Mouse (Mus musculus): ENCODE data around the gene Tiprl.

Tiprl gene

DNA sequence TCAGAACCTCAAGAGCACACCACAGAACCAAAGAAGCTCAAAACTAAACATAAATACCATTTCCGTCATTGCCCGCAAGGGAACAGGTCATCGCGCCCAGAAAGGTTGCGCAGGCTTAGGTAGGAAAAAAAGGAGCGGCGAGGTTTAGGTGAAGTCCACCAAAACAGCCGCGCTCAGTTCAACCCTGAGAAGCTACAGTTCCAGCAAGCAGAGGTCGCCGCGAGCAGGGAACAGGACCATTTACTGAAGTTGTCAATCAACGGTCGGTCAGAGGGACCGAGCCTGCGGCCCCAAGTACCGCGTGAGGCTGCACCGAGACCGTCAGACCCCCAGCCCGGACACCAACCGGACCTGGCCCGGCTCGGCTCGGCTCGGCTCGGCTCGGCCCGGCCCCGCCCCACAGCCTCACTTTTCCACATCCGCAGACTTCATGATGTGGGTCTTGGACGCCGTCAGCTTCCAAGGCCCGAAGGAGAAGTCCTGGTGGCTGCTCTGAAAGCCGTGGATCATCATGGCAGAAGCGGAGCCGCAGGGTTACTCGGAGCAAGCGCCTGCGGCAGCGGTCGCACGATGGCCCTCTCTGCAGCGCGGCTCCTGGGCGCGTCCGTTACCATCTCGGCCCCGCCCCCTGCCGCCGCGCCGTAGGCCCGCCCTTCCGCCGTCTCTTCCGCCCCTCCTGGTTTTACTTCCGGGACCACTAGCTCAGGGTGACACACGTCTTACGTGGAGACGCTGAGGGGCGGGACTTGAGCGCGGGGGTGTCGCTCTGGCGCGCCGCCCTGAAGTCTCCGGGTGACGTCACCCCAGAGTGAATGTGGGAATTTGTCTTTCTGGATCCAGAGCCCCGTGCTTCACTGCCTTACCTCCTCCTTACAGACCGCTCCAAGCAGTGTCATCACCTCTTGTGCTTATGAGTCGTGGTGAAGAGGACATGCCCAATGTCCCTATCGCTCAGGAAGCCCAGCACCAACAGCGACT lies at the start of gene Tiprl:
Tiprl (minus strand) TSS at position 676 of the 978 bp plus-strand sequence.
- DNase-seq (ENCODE audit: low spot score): peak; percentile 96

DNA sequence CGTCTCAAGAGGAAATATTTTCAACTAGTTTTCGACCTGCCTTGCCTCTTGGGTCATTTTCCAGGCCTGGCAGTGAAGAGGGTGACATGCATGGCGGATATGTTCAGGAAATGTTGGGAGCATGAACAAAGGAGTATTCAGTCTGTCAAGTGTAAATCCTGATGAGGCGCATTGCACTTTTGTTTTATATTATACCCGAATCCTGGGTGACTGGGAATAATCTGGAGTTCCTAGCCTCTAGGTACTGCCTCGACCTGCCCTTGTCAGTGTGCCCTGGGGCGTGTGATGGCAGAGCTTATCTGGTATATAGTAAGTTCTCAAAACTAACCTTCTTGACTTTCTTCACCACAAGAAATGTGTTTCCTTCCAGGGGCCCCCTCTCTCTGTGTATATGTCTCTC lies 47.3 kb upstream of the Tiprl start:
- no peak for DNase-seq (ENCODE audit: low spot score)

DNA sequence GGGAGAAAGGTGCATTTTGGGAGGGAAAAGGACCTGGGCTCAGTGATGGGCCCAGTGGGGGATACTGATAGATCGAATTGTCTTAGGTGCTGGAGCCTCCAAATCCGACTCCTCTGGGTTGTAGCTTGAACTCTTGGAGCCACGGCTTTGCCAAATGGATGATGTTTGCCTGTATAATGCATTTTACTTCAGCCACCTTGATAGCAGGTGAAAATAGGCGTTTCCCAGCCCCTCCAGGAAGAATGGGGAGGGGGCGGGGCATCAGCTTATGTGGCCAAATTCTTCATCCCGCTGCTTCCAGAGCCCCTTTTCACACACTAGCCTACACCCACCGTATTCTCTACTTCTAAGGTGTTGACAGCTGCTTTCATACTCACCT lies 46.2 kb upstream of the Tiprl start:
- no peak for DNase-seq (ENCODE audit: low spot score)

DNA sequence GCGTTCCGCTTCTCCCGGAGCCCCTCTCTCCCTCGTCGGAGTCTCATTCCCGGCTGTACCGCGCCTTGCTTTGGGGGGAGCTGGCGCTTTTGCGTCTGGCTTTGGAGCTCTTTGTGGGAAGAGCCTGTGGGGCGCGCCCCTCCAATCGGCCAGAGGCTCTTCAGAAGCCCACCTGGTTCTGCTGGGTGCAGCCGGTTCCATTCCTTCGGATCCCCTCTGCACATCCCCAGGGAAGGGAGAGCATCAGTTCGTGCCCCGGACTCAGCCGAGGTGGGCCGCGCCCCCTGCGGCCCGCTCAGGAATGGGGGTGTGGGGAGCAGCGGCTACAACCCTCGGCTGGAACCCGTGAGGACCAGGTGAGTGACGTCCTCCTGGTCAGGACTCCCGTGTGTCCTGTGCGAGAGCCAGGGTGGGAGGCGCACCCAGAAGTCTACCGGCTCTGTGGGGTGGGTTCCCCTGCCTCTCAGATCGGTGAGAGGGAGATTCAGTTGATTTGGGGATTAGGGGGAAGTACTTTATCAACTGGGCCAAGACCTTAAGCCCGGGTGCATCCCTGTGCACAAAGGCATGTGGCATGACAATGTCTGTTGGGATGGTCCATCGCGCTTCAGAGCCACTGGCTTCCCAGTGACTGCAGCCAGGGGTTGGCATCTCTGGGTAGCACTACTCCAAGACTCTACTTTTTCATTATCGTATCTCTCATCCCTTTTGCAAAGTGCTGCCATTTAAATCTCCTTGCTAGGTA lies 45.6 kb upstream of the Tiprl start:
- no peak for DNase-seq (ENCODE audit: low spot score)

DNA sequence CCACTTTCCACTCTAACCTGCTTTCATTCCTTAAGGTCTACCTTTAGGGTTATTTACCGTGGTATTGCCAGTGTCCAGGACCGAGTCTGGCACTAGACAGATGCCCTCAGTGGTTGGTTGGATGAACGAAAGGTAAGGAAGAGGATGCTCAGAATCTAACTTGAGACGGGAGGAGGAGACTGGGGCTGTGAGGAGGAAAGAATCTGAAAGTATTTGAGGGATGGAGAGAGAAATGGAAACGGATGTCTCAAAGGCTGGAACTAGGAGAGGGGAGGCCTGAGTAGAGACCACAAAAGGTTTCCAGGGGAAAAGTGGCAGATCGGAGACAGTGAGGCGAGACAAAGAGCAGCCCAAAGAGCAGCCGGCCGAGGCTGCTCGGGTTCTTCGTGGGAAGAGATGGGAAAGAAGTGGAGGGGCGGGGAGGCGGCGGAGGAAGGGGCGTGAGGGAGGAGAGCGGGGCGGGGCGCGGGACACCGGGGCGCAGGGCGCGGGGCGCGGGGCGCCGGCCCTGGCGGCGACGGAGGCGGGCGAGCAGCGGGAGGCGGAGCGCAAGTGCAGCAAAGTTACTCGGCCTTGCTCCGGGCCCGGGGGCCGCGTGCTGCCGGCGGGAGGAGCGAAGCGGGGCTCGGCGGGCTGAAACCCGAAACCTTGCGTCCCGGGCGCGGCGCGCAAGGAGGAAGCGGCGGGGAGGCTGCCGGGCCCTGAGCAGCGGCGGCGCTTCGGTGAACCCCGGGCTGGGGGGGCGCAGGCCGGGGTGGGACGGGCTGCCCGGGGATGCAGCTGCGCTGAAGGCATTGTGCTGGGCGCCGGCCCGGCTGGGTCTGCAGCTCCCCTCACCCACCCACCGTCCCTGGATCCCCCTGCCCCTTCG lies 44.8 kb upstream of the Tiprl start:
- DNase-seq (ENCODE audit: low spot score): peak; percentile 47

DNA sequence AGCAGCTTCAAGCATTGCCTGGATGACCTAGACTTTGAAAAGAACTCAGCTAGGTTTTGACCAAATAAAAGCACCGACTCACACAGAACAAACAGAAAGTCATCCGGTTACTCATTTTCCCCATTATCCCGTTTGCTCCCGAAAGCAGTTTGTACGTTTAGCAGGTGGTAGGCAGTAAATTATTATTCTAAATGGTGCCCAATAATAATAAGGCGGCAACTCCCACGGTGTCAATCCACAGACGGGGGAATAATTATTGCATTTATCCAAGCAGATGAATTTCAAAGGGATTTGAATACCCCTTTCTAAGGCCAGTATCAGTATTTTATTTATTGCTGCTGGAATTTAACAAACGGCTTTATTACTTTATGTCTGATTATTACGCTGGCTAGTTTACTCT lies 43.9 kb upstream of the Tiprl start:
- DNase-seq (ENCODE audit: low spot score): no peak

DNA sequence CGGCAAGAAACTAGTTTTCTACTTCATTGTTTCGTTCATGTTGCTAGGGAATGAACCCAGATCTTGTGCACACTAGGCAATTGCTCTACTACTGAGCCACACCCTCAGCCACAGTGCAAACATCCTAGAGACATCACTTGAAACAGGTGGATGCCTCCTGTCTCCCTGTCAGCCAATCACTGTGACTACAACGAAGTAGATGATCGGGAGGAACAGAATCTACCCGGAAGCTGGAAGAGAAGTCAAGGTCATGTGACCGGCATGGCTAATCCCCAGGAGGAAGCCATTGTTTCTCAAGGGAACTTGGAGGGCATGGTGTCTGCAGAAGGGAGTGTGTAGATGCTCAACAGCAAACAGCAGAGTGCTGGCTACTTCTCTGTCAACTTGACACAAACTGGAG lies 38.1 kb upstream of the Tiprl start:
- no peak for DNase-seq (ENCODE audit: low spot score)

DNA sequence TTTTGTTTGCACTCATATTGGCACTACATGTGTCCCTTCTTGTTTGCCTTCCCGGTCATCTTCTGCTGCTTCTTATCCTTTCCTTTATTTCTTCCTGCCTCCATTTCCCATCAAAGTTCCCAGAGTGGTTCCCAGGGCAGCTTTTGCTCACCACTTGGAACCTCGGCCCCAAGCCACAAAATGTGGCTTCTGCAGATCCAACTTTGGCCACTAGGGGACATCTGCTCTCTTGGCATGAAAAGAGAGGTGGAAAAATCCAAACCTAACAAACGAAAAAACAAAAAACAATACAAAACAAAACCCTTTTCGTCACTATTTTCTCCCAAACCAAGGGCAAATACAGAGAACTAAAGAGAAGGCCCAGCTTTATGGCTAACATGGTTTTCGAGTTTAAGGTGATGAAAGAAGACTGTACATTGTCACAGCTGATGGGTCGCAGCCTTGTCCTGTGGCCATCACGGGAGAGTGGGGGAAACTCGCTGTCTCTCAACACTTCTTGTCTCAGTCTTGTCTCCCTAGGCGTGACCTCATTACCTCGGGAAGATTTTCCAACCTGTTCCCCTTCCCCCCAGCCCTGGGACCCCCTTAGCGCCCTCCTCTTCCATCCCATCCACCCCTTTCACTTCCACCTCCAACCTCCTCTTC lies 15.4 kb upstream of the Tiprl start:
- DNase-seq (ENCODE audit: low spot score): peak; percentile 26

DNA sequence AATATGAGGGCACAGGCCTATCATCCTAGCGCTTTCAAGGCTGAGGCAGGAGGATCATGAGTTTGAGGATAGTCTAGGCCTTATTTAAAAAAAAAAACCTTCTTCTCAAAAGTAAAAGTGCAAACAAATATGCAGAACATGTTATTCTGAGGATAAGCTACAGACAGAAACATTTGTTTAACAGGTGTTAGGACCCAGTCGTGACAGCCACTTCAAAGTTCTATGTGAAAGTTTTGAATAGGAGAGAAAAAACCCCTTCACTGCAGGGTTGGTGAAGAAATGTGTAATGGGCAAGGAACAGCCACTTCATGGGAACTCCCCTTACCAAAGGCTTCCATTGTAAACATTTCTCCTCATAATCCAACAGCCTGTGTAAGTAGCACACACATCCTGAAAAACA lies 13.8 kb upstream of the Tiprl start:
- DNase-seq (ENCODE audit: low spot score): no peak

DNA sequence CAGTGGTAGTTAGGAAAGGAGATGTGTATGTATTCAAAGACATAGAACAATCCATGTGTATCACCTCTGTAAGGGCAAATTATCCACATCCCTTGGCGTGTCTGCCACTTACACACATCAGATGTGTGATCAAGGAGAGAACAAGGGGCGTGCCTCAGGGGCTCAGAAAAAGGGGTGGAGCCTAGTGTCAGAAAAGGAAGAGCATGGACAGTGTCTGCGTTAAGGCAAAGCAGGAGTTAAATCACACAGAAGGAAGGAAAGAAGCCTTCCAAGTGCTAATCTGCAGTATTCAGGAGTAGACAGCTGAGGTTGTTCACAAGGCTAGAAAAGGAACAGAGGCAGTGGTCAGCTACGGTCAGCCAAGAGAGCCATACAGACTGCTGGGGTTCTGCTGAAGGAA lies 12.0 kb upstream of the Tiprl start:
- DNase-seq (ENCODE audit: low spot score): no peak

DNA sequence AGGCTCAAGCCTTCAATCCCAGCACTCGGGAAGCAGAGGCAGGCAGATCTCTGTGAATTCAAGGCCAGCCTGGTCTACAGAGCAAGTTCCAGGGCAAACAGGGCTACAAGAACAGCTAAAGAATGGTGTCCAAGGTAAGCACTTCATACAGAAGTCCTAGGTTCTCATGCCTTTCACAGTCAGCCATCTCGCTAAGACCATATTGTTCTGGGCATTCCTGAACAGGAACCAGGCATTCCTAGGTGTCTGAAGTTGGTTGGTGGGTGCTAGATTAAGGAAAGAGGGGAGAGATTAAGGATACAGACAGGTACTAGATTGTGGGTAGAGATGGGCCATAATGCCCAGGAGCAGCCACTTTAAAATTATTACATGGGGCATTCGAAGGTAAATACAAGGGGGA lies 11.0 kb upstream of the Tiprl start:
- DNase-seq (ENCODE audit: low spot score): no peak

DNA sequence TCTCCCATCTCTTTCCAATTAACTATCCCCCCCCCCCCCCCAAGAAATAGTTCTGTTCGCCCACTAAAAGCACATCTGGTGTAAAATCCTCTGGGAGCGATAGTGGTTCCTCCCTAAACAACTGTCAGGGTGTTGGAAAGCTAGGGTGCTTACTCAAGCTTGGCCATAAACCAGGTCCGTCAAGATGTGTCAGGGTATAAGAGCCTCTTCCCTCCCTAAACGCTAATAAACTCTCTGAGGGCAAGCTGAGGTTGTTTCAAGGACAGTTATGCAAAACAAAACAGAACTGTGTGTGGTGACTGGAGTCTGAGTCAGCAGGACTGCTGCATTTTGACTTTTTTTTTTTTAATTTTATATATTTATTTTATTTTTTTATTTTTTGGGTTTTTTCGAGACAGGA lies 10.3 kb upstream of the Tiprl start:
- no peak for DNase-seq (ENCODE audit: low spot score)

DNA sequence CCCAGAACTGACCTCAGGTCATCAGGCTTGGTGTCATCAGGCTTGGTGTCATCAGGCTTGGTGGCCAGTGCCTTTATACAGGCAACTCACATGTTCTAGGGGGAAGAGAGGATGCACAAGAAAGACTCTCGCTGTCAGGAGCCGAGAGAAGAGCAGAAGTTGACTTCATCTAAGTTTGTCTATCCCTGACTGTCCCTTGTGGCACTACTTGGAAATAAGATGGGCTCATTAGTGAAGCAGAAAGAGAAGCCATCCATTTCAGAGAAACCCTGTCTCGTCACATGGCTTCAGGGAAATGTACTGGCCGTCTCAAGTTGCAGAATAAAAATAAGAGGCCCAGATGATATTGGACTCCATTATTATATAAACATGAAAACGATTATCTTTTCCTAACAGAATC lies 9.8 kb upstream of the Tiprl start:
- no peak for DNase-seq (ENCODE audit: low spot score)

DNA sequence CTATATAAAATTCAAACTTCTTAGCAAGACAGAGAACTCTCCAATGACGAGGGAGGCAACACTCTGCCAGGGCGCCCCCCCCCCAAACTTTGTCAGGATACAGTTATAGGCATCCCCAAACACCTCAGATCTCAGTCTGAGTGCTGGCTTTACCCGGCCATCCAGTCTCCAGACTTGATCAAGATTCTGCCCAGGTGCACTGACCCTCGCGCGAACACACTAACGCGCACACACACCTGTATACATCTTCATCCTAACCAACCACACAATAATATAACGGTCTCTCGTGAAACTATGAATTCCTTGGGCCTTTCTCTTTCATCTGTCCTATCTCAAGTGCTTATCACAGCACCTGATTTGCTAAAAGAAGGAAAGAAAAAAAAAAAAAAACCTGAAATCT lies 950 bp downstream of the Tiprl start:
- no peak for DNase-seq (ENCODE audit: low spot score)

DNA sequence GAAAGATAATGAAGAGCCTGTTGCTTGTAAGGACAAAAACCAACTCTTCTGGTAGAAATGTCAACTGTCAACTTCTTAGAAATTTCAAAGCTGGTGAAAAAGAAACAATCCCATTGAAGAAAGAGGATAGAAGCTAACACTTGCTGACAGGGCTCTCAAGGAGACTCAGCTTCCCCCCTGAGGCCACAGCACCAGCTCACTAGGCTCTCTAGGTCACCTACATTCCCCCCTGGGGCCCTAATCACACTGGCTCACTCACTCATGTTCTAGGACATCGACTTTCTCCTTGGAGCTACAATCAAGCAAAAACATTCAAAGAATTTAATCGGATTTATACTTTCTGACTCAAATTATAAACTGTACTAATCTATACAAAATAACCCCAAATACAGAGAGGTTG lies 3.0 kb downstream of the Tiprl start:
- no peak for DNase-seq (ENCODE audit: low spot score)

DNA sequence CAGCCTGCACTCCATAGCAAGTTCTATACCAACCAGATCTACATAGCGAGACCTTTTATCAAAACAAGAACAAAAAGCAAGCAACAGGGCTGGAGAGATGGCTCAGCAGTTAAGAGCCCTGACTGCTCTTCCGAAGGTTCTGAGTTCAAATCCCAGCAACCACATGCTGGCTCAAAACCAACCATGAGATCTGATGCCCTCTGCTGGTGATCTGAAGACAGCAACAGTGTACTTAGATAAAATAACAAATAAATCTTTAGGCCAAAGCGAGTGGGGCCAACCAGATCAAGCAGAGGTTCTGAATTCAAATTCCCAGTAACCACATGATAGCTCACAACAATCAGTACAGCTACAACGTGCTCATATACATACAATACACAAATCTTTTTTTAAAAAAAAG lies 6.1 kb downstream of the Tiprl start:
- no peak for DNase-seq (ENCODE audit: low spot score)

DNA sequence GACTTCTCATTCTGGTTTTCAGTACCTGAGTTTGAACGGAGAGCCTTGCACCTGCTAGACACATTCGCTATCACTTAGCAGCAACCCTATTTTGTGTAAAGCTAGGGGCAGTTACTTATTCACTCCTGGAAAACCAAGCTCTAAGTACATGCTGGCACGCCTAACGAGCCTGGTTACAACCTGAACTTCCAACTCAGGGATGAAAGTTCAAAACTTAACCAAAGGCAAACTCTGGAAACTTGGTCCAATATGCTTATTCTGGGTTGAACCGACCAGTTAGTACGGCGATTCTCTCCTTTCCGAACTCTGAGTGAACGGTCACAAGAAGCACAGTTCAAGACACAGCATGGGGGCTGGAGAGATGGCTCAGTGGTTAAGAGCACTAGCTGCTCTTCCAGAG lies 7.2 kb downstream of the Tiprl start:
- DNase-seq (ENCODE audit: low spot score): no peak

DNA sequence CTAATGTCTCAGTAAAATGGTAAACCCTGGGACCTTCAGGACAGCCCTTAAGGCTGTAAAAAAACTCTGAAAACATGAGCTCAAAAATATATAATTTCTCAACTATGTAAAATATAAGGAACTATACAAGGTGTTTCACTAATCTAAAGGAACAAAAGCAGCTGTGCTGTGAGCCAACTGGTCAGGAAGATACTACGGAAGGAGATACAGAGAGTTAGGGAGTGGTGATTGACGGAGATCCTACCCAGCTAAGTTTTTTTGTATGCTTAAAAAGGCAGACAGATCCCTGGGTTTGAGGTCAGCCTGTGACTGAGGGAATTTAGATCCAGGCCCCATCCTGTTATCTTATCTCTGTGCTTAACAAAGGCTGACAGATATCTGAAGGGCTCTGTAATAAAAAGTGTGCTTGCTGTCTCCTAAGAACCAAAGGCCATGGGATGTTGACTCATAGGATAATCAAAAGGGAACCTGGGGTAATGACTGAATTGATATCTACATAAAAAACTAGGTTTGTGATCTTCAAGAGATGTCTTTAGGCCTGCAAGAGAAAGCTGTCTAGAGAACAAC lies 19.7 kb downstream of the Tiprl start:
- DNase-seq (ENCODE audit: low spot score): no peak

DNA sequence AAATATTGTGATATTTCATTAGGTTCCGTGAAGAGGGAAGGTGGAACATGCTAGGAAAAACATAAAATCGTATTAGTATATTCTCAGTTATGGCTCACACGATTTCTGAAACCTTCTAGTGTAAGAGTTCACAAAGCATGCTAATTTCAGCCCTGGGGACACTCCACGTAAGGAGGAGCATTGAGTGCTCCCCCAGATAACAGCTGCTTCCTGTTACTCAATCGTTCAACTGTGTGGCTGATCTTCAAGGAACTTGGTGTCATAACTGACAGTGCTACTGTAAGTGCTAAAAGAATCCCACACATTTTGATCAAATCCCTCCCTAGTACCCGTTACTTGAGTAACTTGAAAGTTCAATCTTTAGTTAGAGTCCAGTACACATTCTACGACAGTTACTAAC lies 21.0 kb downstream of the Tiprl start:
- no peak for DNase-seq (ENCODE audit: low spot score)

DNA sequence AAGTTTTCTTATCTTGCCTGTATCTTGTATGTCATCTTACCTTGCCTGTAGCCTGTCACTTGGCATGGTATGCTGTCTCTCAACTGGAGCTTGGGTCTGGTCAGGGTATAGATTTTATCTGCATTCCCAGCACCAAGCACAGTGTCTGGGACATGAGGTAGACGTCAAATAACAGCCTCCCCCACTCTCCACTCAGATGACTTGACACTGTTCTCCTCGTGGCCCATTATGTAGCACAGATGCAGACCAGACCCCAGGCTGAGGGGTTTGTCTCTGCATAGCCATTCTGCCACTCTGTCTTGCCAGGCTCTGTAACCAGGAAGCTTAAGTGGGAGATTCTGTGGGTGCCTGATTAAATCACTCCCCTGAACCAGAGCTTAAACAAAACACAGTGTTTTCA lies 31.2 kb downstream of the Tiprl start:
- no peak for DNase-seq (ENCODE audit: low spot score)

DNA sequence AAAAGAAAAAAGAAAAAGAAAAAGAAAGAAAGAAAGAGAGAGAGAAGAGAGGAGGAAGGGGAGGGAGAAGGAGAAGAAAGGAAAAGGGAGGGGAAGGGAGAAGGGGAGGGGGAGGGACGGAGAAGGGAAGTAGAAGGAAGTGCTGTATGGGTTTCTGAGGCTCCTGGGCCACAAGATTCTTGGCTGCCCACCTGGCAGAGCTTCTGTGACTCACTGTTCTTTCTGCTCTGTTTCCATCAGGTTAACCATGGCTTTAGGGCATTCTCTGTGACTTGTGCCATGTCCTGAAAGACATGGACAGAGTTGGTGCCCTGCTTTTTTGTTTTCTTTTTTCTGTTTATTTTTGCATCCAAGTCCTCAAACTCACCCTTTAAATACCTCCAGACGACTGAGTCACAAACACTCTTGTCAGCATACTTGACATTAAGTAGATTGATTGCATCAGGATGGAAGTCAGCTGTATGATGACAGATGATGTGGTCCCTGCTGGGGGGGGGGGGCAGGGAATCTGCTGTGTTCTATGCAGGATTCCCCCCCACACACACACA lies 33.2 kb downstream of the Tiprl start:
- DNase-seq (ENCODE audit: low spot score): no peak

Measured in testis, postnatal 14 days (tissue).